Mouse (Mus musculus): ENCODE results near the gene Olfr906.

Gene Olfr906

DNA sequence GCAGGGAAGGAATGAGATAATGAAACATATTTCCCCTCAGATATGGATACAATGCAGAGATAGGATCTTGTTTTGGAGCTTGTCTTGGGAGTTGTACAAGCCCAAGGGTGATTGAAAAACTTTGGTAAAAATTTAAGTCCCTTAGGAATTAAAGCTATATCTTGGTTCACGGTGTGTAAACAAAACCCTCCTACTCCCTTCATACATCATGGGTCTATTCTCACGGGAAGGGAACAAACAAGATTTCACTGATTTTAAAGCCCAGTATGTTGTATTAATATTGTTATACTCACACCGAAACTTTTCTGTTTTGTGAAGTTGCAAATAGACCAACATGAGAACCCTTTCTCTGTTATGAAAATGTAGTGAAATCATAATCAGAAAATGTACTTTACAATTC lies at the start of gene Olfr906:
Gene Olfr906 (plus strand): TSS at position 301 of the 400 bp plus-strand sequence.
- no peak for DNase-seq (ENCODE audit: low spot score)

DNA sequence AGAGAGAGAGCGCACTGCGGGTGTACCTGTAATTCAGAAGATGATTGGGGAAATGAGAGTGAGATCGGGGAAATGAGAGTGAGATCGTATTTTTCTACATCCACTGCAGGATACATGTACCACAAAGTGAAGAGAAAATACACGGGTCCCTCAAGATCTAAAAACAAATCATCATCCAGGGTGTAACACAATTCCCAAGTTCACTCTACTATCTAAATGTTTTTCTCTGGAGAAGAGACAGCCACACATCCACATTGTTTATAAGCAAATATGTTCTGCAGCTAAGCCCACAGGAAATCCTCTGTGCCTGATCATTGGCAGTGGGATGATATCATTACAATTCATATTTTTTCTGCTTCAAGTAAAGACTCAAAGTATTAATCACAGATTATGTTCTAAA lies 39.5 kb upstream of the Olfr906 start, which contains the start of gene Olfr902:
Gene Olfr902 (plus strand): TSS at position 301 of the 400 bp plus-strand sequence.
- no peak for DNase-seq (ENCODE audit: low spot score)

DNA sequence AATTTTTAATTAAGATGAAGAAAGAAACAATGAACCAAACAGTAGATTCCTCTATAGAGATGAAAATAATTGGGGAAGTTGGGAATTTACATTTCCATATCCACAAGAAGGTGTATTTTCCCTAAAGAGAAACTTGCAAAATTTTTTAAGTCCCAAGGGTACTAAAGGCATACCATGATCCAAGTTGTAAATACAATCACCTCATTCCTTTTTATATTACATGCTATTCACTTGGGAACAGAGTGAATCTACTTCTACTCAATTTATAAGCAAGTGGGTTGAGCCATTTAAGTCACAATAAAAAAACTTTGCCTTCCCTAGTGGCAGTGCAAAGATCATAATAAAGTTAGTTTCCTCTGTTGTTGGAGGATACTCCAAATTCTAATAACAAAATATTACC lies 24.0 kb upstream of the Olfr906 start, which contains the start of gene Olfr904:
Gene Olfr904 (plus strand): TSS at position 301 of the 400 bp plus-strand sequence.
- no peak for DNase-seq (ENCODE audit: low spot score)

DNA sequence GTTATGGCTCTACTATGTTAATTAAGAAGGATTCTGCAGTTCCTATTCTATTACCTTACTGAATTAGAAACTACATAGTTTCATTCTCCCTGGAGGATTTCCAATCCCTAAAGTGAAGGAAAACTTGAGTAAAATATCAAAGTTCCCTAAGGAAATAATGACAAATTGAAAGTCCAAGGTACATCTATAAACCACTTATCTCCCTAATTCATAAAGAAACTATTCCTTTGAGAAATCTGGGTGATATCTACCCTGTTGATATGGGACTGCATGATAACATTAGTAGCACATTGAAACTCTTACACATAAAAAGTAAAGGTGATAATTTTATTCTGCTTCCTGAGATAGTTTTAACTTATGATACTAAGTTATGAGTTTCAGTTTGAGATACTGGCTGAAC lies 16.1 kb upstream of the Olfr906 start, which contains the start of gene Olfr905:
Gene Olfr905 (plus strand): TSS at position 301 of the 400 bp plus-strand sequence.
- DNase-seq (ENCODE audit: low spot score): no peak

DNA sequence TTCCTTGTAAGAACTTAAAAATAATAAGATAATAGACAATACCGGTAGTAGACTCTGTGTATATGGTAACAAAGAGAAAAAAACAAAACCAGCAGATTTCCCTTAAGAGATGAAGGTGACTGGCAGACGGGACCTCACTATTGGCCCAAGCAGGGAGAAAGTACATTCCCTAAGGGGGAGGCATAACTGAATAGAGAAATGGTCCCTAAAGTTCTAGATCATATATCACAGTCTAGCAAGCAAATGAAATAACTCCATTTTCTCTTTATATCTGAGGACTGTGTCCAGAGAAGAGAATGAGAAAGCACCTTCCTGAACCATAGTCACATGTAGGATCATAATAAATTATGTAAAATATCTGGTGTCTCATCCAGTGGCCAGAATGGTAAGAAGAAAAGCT lies 8.6 kb downstream of the Olfr906 start, which contains the start of gene Olfr907:
Gene Olfr907 (plus strand): TSS at position 301 of the 400 bp plus-strand sequence.
- no peak for DNase-seq (ENCODE audit: low spot score)

DNA sequence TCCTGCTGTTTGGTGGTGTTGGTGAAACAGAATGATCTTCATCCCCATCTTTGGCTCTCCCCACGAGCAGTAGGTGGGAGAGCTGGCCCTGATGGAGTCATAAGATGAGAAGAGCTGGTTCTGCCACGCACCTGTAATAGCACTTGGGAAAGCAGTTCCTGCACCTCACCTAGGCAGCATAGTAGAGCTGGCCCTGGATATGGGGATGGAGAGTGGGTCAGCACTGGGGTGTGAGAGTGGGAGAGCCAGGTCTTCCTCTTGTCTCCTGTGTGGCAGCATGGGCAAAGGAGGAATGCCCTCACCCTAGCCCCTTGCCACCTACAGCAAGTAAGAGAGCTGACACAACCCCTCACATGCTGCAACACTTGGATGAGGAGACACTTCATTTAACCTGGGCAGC lies 25.5 kb downstream of the Olfr906 start:
- DNase-seq (ENCODE audit: low spot score): no peak

DNA sequence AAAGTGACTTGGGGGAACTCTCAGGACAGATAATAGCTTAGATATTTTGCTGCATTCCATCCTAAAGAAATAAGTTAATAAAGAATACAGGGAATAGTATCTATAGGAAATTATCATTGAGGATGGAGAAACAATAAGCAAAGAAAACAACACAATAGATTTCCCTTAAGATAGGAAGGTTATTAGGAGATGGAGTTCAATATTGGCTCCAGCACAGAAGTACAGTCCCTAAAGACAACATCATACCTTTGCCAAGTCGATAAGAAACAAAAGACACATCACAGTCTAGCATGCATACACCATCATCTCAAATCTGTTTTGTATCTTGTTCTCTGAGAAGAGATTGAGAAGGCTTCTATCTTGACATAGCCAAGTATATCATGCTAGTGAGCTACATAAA lies 34.4 kb downstream of the Olfr906 start, which contains the start of gene Olfr911-ps1:
Gene Olfr911-ps1 (plus strand): TSS at position 301 of the 400 bp plus-strand sequence.
- no peak for DNase-seq (ENCODE audit: low spot score)

DNA sequence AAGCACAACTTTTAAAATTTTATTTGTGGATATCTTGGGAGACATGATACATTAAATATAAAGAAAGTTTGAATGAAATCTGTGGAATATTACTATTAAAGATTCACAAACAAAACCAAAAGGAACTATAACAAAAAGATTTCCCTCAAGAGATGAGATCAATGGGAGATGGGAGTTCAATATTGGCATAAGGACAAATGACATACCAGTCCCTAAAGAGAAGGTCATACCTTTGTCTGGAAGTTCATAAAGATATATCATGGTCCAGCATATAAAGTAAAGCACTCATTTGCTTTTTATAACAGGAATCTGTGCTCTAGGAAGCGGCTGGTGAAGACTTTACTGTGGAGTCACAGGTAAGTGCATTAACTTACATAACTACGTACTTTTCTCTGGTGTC lies 50.7 kb downstream of the Olfr906 start, which contains the start of gene Olfr910:
Gene Olfr910 (plus strand): TSS at position 301 of the 400 bp plus-strand sequence.
- no peak for DNase-seq (ENCODE audit: low spot score)
